Mouse (Mus musculus) layer of hippocampus, adult 6 months (tissue): Measurements from ENCODE around the gene Akr1c20. TPM values are rescaled to one million over a fixed set of nuclear protein-coding genes. Genes with fewer than 3 reads are reported as not detected.

Experiments
- long read RNA-seq, 2 experiments: library from polyadenylated mRNA; unstranded; transcript quantifications; one replicate each; pipeline ENCODE4 v2.0.0; 2019 to 2020
- polyA plus RNA-seq: library from polyadenylated mRNA; unstranded; fragments of <200 nt; fragmentation: Nextera tagmentation; gene quantifications from 2 replicates; pipeline ENCODE4 v1.2.3, GENCODE M21; 2021

The Akr1c20 gene
- not detected in 2 replicates for polyA plus RNA-seq
- long read RNA-seq, experiment 1: 0 reads
- long read RNA-seq, experiment 2: 0 reads

DNA sequence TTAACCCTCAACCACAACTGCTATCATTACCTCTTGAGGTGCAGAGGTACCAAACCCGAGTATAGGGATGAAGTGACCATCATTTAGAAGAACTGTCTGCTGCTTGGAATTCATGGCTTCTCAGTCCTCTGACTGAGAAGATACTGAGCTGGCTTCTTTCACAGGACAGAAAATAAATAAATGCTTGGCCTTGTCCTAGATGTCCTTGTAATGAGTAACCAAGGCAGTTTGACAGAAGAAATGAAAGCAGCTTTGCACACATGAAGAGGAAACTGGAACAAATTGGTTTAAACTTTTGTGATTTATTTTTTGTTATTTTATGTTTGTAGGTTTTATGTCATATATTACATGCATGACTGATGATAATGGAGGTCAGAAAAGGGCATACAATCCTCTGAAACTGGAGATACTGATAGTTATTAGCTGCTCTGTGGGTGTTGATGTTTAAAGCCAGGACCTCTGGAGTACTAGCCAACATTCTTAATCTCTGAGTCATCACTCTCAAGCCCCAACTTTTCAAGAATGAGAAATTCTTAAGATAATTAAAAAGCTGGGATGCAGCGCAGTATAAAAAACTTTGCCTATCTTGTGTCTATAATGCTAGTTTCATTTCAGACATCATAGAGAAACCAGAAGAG, at the start of gene Akr1c20:
Akr1c20 (minus strand) TSS at position 145 of the 638 bp plus-strand sequence.

Other genes with a start within 250 kb of the Akr1c20 start
- not detected in 2 replicates for gene Akr1c12, start 243.9 kb downstream of the Akr1c20 start, polyA plus RNA-seq
- gene Akr1c6, start 89.0 kb downstream of the Akr1c20 start, polyA plus RNA-seq: not detected in 2 replicates
- gene Akr1c21, start 50.7 kb upstream of the Akr1c20 start, polyA plus RNA-seq: not detected in 2 replicates
- 50.7 and 56.9 TPM in 2 replicates for gene Akr1e1, start 85.8 kb upstream of the Akr1c20 start, polyA plus RNA-seq